Mouse (Mus musculus) heart, embryonic 14.5 days (tissue): ENCODE results near the gene Ccdc60. TPM values are rescaled to one million over a fixed set of nuclear protein-coding genes. Genes with fewer than 3 reads are reported as not detected.
A peak's percentile ranks its signal among the peaks of the same experiment; 100 is the strongest.

ENCODE experiments used
- ATAC-seq: fragments of 200-750 bp; cut with Nextera tagmentation; 2 replicates; pipeline ENCODE4 v1.8.0; 2017; ENCODE audit warnings: low read depth, moderate TSS enrichment; ENCODE audit not compliant: insufficient number of reproducible peaks, insufficient read depth, low FRiP score
- H3K27ac ChIP-seq, 2 experiments: fragments of 200-500 bp in 1 of 2; fragments of 300-500 bp in 1 of 2; sonication (generic) in 1 of 2; replicated peaks in 1 of 2; 2 replicates each; pipeline ENCODE4 v1.5.1; 2012 to 2014; ENCODE audit warnings: low read depth in 2 of 2, low read length in 2 of 2, control low read depth in 1 of 2, mild to moderate bottlenecking in 1 of 2, mixed read lengths in 1 of 2; ENCODE audit not compliant: control insufficient read depth in 1 of 2, insufficient read depth in 1 of 2
- H3K27me3 ChIP-seq: fragments of 300-500 bp; sonication (generic); 2 replicates; pipeline ENCODE4 v1.6.1; 2014; ENCODE audit warnings: mild to moderate bottlenecking, low read length, control low read depth; ENCODE audit not compliant: control insufficient read depth, insufficient read depth
- H3K36me3 ChIP-seq: fragments of 300-500 bp; sonication (generic); 2 replicates; pipeline ENCODE4 v1.6.1; 2014; ENCODE audit warnings: mild to moderate bottlenecking, control low read depth, low read length, mixed read lengths; ENCODE audit not compliant: control insufficient read depth, insufficient read depth
- H3K4me1 ChIP-seq, 2 experiments: fragments of 200-500 bp in 1 of 2; fragments of 300-500 bp in 1 of 2; sonication (generic) in 1 of 2; 2 replicates each; pipeline ENCODE4 v1.6.1; 2012 to 2014; ENCODE audit warnings: low read length in 2 of 2, control low read depth in 1 of 2, mixed read lengths in 1 of 2; ENCODE audit not compliant: control insufficient read depth in 2 of 2, insufficient read depth in 2 of 2
- H3K4me2 ChIP-seq: fragments of 300-500 bp; sonication (generic); 2 replicates; pipeline ENCODE4 v1.6.1; 2014; ENCODE audit warnings: mild to moderate bottlenecking, low read length
- H3K4me3 ChIP-seq, 2 experiments: fragments of 200-500 bp in 1 of 2; fragments of 300-500 bp in 1 of 2; sonication (generic) in 1 of 2; 2 replicates each; pipeline ENCODE4 v1.5.1; 2012 to 2014; ENCODE audit warnings: low read length in 2 of 2, mild to moderate bottlenecking in 2 of 2, control low read depth in 1 of 2, low read depth in 1 of 2, moderate library complexity in 1 of 2; ENCODE audit not compliant: control insufficient read depth in 1 of 2, insufficient read depth in 1 of 2
- H3K9ac ChIP-seq: fragments of 300-500 bp; sonication (generic); 2 replicates; pipeline ENCODE4 v1.6.1; 2014; ENCODE audit warnings: mild to moderate bottlenecking, low read length
- H3K9me3 ChIP-seq: fragments of 300-500 bp; sonication (generic); 2 replicates; pipeline ENCODE4 v1.6.1; 2016; ENCODE audit warnings: low read length, control low read depth; ENCODE audit not compliant: control insufficient read depth
- WGBS: fragments of 180-500 bp; shearing (Covaris S2); extraction: QIAGEN DNeasy Blood & Tissue Kit; methylation state at CpG from one replicate; pipeline ENCODE4 v1.1.7; 2014; 5-methylcytosine and 5-hydroxymethylcytosine counted together
- polyA plus RNA-seq: library from polyadenylated mRNA; unstranded; fragments of >200 nt; fragmentation: Nextera tagmentation; extraction: Ambion mirVana; gene quantifications from 2 replicates; pipeline ENCODE4 v1.2.1, GENCODE M21; 2014

The Ccdc60 gene
- polyA plus RNA-seq, 1 experiment from 2014 or later, result 0.66 TPM

DNA sequence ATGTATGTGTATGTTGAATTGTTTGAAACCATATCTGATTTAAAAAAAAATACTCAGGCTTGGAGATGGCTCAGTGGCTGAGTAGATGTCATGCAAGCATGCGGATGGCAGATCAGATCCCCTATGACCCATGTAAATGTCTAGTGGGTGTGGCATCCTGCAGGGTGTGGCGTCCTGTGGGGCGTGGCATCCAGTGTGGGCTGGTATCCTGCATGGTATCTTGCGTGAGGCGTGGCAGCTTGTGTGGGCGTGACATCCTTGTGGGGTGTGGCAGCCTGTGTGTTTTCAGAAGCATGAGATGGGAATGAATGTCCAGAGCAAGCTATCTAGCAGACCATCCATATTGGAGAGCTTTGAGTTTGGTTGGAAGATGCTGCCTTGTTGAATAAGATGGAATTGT is 36.6 kb downstream of the Ccdc60 start:
- Histone ChIP-seq H3K4me1 (no peaks in the 10 kb centered on the region), H3K36me3 (no peaks in the 10 kb centered on the region), H3K27ac (no peak overlapping the region), H3K4me3 (no peak overlapping the region), H3K4me2 (no peak overlapping the region), H3K9me3 (no peaks in the 10 kb centered on the region), H3K9ac (no peak overlapping the region), H3K27me3 (no peaks in the 10 kb centered on the region)
- WGBS, result 82% methylated on average over 6 of the region's 6 CpGs
- ATAC-seq, result no peak

DNA sequence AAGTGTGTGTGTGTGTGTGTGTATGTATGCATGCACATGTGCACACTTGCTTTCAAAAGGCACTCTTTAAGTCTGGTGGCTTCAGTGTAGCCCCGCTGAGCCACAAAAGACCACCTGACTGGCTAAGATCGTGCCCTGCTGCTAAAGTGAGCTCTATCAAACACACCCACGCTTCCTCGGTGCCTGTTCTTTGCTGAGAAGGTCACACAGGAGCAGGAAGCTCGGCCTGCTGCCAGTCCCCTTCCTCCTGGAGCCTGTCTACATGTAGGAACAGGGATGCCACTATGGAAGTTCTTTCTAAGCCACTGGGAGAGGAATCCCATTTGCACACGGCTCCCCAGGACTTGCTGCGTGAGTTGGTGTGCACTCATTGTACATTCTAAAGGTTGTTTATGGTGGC is 42.1 kb downstream of the Ccdc60 start:
- no peak overlapping the region for H3K4me2 ChIP-seq
- no peaks in the 10 kb centered on the region for H3K36me3 ChIP-seq
- H3K27me3 ChIP-seq, result no peaks in the 10 kb centered on the region
- WGBS, result 69% methylated on average over 7 of the region's 7 CpGs
- H3K4me1 ChIP-seq, result peaks cover 0 to 2% of the 10 kb centered on the region in 2 experiments; a peak in 1 of 4 replicates
- H3K9ac ChIP-seq, result no peak overlapping the region
- H3K4me3 ChIP-seq, result no peak overlapping the region
- H3K9me3 ChIP-seq, result no peaks in the 10 kb centered on the region
- H3K27ac ChIP-seq, result no peak overlapping the region
- no peak for ATAC-seq

DNA sequence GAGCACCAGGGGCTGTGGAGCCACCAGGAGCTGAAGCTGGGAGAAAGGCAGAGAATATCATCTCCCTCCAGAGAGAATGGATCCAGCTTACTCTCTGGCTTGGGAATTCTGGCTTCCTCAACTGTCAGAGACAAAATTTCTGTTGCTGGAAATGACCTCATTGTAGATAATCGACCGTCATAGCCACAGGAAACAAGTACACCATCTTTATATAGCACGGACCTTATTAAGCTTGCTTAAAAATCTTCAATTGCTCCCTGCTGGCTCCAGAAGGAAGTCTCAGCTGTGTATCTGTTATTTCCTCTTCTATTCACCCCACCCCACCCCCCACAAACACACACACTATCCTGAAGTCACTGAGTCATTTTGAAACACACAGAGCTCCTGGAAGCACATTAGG is 44.3 kb downstream of the Ccdc60 start:
- no peaks in the 10 kb centered on the region for H3K9me3 ChIP-seq
- no peak overlapping the region for H3K4me2 ChIP-seq
- H3K36me3 ChIP-seq, result no peaks in the 10 kb centered on the region
- 38% methylated on average over 3 of the region's 3 CpGs for WGBS
- no peak overlapping the region for H3K9ac ChIP-seq
- H3K4me1 ChIP-seq, result peaks cover 0 to 2% of the 10 kb centered on the region in 2 experiments; a peak in 1 of 4 replicates
- ATAC-seq, result no peak
- no peak overlapping the region for H3K4me3 ChIP-seq
- H3K27me3 ChIP-seq, result no peaks in the 10 kb centered on the region
- H3K27ac ChIP-seq, result peak overlapping the region in 1 of 2 experiments; percentile 20; a peak in 1 of 4 replicates

DNA sequence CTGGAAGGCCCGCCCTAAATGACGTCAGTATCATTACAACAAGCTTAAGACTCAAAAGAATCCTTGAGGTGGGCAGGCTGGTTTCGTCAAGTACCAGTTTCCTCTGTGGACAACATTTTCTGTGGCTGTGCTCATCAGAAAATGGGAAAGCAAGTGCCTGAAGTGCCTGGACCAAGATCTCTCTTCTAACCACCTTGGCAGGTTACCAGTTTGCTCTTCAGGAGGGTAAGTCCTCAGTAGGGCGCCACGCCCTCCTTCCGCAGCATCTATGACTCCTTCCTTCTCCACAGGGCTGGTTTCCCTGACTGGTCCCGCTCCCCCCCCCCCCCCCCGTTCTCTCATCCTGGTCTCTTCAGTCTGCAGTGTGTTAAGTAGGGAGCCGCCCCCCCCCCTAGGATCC is 45.2 kb downstream of the Ccdc60 start:
- no peak for ATAC-seq
- H3K4me1 ChIP-seq, result peaks cover 0 to 2% of the 10 kb centered on the region in 2 experiments; a peak in 1 of 4 replicates
- H3K4me3 ChIP-seq, result no peak overlapping the region
- no peak overlapping the region for H3K27ac ChIP-seq
- no peak overlapping the region for H3K9ac ChIP-seq
- H3K27me3 ChIP-seq, result no peaks in the 10 kb centered on the region
- no peak overlapping the region for H3K4me2 ChIP-seq
- WGBS, result 85% methylated on average over 7 of the region's 9 CpGs
- no peaks in the 10 kb centered on the region for H3K9me3 ChIP-seq
- H3K36me3 ChIP-seq, result no peaks in the 10 kb centered on the region

DNA sequence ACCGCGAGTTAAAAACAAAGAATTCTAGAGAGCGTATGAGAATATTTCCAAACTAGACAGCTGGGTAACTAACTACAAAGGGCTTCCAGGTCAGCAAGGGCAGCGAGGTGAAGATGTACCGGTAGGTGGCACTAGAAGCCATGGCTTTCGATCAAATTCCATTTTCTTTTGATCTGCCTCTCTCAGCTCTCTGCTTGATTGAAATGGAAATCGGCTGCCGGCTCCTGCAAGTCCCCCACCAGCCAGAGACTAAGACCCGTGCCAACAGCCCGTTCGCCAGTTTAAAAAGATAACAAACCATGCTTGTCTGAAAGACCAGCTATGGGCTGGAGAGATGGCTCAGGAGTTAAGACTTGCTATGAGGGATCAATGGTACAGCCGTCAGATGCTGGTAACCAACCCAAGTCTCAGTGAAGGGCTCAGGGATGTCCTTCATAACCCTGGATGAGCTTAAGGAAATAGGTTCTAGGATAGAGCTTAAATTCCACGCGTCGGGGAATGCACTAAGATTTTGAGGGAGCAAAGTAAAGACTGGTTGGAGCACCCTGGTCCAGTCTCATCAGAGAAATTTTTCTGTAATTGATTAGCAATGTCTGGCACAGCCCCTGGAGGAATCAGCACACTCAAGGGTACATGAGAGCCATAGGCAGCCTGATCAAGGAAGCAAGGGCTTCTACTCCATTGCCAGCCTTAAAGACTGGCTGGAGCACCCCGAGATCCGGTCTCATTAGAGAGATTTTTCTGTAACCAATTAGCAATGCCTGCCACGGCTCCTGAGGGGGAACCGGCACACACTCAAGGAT is 56.7 kb downstream of the Ccdc60 start:
- Histone ChIP-seq H3K27me3 (no peaks in the 10 kb centered on the region; the same call in 1 of the 2 replicates), H3K9me3 (no peaks in the 10 kb centered on the region), H3K4me2 (no peak overlapping the region), H3K4me1 (0 out of 4 replicates have a peak, but pooled peaks cover 0 to 2% of the 10 kb centered on the region in 2 experiments), H3K36me3 (no peaks in the 10 kb centered on the region), H3K4me3 (no peak overlapping the region), H3K27ac (no peak overlapping the region), H3K9ac (no peak overlapping the region)
- WGBS, result 24% methylated on average over 19 of the region's 19 CpGs
- ATAC-seq, result no peak

DNA sequence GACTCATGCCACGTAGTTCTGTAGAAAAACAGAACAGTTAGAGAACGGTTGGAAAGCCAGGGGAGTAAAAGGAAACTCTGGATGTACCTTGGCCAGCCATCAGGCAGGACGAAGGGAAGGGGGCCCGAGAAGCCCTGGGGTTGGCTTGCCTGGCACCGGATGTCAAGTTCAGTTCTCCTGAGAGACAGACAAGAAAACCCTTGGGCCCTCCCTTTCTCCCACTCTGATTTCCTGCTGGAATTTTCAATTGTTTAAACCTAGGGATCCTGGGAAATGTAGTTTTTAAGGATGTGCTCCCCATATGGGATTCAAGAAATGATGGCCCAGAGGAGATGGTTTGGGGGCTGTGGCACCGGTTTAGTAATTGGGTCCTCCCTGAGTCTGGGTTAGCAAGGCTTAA is 60.4 kb downstream of the Ccdc60 start:
- H3K27ac ChIP-seq, result no peak overlapping the region
- H3K4me2 ChIP-seq, result no peak overlapping the region
- 0 out of 4 replicates have a peak, but pooled peaks cover 0 to 2% of the 10 kb centered on the region in 2 experiments for H3K4me1 ChIP-seq
- no peak for ATAC-seq
- no peak overlapping the region for H3K9ac ChIP-seq
- WGBS, result 72% methylated on average over 6 of the region's 6 CpGs
- H3K27me3 ChIP-seq, result no peaks in the 10 kb centered on the region; the same call in 1 of the 2 replicates
- no peaks in the 10 kb centered on the region for H3K9me3 ChIP-seq
- no peaks in the 10 kb centered on the region for H3K36me3 ChIP-seq
- no peak overlapping the region for H3K4me3 ChIP-seq

GRCm38 (mm10) chr5:116224023-116224422 is 64.8 kb downstream of the Ccdc60 start:
- Histone ChIP-seq H3K9me3 (no peaks in the 10 kb centered on the region), H3K36me3 (no peaks in the 10 kb centered on the region), H3K27me3 (no peaks in the 10 kb centered on the region), H3K4me3 (no peak overlapping the region), H3K9ac (no peak overlapping the region), H3K4me2 (no peak overlapping the region), H3K4me1 (no peaks in the 10 kb centered on the region), H3K27ac (no peak overlapping the region)
- ATAC-seq, result no peak
- WGBS, result 70% methylated on average over 6 of the region's 6 CpGs
